Mouse (Mus musculus): ENCODE results near the gene Tgfbi. TPM values are rescaled to one million over a fixed set of nuclear protein-coding genes. Genes with fewer than 3 reads are reported as not detected.

Tgfbi gene
- total RNA-seq, 4 experiments from 2014 or later, result 4.5 to 5.1 (median 4.9) TPM

DNA sequence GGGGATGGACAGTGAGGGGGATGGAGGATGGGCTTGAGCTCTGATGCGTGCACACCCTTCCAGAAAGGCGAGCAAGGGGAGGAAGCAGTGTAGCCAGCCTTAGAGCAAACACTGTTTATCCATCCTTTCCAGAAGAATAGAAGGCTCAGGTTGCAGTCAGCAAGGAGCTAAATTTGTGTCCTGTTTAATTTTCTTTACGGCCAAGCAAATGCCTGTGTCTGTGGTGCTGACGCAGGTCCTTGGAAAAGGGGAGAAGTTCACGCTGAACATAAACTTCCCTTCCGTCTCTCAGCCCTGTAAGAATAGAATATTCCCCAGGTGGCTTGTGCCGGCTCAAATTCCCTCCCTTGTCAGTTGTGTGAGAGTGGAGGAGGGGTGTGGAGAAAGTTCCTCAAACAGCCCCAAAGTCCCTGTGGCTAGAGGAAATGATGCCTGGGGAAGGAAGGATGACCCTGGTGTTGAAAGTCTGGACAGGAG is 24.9 kb downstream of the Tgfbi start:
- no peak for DNase-seq (ENCODE audit: low spot score in 2 of 2)

DNA sequence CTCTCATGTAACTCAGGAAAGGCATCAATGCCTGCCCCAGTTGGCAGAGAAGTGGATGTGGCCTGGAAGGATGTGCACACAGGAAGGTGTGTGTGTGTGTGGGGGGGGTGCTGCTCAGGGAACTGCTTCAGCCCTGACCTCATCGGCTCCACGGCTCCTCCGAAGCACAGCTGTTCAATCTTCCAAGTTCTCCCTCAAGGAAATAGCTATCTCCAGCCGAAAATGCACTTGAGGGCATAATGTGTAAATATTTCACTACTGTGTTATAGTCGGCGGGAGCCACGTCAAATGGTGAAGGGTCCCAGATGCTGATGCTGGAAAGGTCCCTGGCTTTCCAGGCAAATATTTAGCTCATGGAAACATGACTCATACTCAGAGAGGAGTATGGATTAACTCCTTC is 25.6 kb downstream of the Tgfbi start:
- no peak for DNase-seq (ENCODE audit: low spot score in 2 of 2)

DNA sequence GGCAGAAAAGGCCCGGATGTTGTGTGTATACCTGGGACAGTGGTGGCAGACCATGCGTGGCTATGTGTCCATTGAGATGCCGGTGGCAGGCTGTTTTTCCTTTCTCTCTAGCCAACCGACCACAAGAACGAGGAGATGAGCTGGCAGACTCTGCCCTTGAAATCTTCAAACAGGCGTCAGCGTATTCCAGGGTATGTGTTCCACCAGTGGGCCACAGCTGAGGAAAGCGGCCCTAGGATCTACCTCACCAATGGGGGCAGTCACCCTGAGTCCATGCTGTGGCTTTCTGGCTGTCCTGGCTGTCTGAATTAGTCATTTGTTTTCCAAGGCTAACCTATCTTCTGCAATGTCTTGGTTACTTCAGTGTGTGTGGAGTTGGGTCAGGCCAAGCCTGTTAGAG is 27.7 kb downstream of the Tgfbi start:
- DNase-seq (ENCODE audit: low spot score in 2 of 2), result no peak

DNA sequence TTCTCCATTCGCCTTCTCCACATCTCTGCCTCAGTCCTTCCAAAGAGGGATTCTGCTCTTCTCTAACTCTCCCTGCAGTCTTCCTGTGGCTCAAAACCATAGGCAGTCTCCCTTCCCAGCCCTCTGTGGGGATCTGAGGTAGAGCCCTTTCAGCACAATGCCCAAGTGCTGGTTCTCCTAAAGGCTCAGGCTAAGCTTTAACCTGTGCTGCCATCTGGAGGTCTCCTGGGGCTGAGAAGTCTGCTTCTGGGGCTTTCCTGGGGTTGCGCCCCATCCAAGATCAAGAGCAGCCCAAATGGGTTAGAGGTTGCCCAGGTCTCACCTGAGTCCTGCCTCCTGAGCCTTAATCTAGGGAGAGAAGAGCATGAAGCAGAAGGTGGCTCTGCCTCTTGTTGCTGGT is 32.4 kb downstream of the Tgfbi start:
- DNase-seq (ENCODE audit: low spot score in 2 of 2), result peak in 1 of 2 experiments; percentile 10

DNA sequence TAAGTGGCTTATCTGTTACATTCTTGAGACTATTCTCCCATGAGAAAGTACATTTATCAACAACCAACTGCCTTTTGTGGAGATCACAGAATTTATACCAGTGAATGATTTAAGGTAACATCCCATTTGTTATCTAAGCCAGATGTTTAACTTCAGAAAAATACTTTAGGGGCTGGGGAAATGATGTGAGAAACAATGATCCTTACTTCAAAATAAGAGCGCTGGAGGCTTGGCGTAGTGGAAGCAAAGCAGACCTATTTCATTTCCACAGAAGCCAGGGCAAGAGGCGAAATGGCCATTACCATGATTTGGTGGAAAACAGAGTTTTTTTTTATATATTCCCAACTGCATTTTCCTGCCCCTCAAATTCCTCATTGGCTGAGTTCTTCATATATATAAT is 34.7 kb downstream of the Tgfbi start:
- no peak for DNase-seq (ENCODE audit: low spot score in 2 of 2)

DNA sequence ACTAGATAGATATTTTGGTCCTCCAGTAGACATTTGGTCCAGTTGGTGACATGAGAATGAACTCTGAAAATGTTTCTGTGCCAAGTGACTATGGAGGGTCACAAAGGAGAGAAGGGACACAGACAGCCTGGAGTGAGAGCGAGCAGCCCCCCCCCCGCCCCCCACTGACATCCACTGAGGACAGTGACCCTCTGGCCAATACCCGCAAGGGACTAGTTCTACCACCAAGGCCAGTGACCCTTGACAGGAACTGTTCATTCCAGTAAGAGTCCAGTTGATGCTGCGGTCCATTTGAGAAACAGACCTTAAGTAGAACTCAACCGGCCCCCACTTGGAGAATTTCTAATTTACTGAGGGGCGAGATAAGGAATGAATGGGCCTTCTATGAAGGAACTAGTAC is 36.4 kb downstream of the Tgfbi start:
- DNase-seq (ENCODE audit: low spot score in 2 of 2), result no peak

DNA sequence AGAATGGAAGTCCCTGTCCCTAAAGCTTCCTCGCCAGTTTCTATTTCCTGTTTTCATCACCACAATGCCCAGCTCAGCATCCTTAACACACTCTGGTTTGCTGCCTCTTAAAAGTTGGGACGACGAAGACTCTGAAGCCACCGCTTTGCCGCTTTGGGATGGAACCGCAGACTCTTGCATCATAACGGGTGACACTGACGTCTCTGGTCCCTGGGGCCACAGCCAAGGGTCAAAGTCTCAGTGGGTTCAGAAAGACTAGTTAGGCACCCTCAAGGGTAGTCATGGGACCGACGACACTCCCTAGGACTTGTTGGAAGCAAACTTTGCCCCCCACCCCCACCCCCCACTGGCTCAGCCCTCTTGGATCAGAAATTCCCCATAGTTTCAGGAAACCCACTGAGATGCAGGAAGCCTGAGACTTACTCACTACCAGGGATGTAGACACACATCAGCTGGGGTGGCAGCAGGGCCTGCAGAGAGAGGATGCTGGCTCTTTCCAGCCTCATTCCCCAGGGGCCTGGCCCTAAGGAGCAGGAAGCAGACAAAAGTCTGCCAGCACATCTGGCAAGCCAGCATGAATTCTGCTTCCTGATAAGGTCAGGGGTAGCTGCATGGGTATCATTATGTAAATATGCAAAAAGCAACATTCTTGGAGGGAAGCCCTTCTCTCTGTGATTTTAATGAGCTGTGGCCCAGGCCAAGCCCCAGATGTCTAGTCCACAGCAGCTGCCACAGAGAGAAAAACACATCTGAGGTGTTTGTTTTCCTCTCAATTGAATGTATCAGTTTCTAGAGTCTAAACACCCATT is 38.5 kb downstream of the Tgfbi start:
- no peak for DNase-seq (ENCODE audit: low spot score in 2 of 2)

DNA sequence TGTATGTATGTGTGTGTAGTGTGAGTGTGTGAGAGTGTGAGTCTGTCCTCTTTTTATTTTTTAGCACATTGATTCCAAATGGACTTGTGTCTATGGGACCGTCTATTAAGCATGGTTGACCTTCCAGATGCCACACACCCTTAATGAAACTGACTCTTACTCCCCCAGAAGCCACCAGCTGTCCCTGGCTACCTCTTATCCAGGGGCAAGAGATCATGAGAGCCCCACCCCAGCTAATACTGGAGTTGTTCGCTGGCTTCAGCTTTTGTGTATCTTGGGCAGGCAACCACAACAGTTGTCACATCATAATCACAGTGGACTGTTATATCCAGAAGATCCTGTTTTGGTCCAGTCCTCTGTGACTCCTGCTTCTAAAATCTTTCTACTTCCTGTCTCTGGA is 40.7 kb downstream of the Tgfbi start:
- no peak for DNase-seq (ENCODE audit: low spot score in 2 of 2)

DNA sequence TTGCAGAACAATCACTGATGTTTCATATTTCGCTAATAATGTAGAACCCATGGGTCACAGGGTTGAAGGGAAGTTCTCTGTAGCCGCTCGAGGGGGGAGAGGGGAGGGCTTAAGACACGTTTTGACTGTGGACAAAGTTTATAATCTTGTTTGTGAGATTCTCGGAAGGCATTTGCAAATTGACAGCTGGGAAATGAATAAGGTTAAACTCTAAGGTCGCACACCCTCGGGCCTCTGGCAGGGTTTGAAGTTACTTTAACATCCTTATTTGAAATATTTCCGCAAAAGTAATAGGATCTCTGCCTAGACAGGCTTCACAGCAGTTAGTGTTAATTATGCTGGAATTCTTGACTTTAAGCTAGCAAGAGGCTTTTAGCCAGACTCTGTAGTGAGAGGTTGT is 43.1 kb downstream of the Tgfbi start:
- no peak for DNase-seq (ENCODE audit: low spot score in 2 of 2)

DNA sequence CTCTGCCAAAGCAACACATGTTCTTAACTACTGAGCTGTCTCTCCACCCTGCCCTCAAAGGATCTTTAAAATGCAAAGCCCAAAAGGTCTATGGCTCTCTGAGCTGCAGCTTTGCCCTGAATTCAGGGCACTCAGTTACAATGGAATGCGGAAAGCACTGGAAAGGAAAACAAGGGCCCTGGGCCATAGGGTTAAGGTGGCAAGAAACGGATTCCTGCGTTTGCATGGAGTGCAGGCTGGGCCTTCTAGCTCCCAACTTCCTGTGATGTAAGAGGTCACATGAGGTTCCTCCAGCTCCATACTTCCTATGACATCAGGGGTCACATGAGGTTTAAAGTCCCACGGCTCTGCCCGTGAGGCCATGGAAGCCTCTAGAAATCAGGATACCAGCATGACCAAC is 44.9 kb downstream of the Tgfbi start:
- DNase-seq (ENCODE audit: low spot score in 2 of 2), result no peak

DNA sequence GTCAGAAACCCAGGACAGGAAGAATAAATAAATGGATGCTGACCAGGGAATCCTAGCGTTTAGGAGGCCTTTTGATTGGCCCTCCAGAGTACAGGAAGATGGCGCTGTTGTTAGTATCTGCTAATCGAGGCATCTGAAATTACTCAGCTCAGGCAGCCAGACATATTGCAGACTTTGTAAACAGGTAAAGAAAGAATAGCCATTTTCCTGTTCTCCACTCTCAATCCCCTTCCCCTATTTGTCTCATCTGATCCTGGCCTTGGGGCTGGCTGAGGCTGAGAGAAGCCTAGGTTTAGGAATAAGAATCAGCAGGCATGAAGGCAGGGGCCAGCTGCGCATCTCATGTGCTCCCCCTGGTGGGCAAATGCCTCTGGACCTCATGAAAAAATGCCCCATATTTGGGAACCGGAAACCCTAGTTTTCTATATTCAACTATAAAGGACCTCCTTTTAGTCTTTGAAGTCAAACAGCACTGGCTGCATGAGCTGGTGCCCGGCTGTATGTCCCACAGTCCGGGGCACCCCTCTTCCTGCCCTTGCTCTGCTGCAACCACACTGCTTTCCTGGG is 48.7 kb downstream of the Tgfbi start:
- peak in 1 of 2 experiments; percentile 25 for DNase-seq (ENCODE audit: low spot score in 2 of 2)

DNA sequence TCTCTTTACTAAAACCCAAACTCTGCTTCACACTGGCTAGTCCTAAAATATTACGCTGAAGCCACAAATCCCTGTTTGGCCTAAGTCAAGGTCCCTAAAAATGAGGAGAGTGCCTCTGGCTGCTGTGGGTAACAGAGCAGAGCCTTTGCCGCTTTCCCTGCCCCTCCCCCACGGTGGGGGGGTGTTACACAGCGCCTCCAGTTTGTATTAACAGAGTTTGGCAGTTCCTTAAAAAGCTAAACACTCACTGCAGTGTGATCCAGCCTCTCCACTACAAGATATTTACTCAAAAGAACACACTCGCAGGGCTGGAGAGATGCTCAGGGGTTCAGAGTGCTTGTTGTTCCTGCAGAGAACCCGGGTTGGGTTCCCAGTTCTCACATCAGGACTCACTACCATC is 49.6 kb downstream of the Tgfbi start:
- no peak for DNase-seq (ENCODE audit: low spot score in 2 of 2)

DNA sequence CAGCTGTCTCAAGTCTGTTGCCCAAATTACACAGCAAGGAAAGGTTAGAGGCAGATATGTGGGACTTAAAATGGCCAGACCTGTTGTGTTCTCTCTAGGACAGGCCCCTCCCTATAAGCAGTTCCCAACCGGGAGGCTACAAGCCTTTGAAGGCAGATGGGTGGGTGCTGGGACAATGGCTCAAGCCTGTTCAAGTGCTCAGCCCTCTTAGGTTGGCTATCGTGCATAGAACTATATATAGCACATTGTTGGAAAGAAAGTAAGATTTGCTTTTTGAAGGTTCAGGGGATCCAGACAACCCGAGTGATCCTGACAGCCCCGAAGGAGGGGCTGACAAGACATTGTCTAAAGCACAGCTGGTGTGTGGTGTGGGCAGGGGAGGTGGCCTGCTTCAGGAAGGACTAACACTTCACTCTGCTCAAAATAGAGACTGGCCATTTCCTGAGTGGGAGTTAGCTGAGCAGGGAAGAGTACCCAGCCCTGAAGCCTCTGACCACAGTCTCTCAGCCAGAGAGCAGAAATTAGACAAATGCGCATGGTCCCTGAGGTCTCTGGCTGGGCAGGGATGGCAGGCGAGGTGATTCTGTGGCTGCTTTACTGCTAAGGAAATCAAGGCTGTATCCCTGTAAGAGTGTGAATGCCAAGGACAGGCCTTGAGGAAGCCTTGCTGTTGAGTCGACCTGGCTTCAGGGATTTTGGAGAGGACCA is 52.7 kb downstream of the Tgfbi start:
- no peak for DNase-seq (ENCODE audit: low spot score in 2 of 2)

DNA sequence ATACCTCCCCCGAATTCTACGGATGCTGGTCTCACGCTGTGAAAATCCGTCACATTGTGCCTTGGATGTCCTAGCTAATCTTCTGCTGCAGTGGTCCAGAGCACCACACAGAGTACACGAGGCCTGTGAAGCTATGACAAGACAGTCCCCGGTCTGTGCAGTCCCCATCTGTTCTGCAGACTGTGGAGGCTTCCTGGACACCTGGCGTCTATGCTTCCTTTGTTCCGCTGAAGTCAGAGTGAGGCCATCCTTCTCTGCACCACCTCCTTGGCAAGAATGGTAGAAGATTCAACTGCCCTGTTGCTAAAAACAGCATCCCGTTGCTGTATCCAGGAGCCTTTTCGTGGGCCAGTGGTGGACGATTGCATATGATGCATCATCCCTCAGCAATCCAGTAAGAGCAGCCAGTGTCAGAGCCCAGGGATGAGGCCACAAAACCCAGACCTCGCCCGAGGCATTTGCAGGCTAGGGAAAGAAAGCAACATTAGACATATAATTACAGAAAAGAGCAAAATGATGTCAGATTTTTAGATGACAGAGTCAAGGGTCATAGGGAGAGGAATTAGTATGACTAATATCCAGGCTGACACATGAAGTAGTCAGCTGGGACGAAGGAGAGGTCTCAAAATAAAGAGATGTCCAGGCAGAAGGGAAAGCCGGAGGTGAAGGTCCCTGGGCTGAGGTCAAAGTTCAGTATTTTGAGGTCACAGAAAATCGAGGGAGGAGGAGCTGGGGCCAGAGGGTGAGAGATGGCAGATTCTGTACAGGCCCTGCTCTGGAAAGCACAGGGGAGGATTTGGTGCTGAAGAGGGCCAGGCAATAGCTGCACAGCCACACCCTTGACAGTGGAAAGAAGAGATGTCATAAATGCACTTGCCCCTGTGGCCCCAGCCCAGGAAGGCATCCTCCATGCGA is 55.2 kb downstream of the Tgfbi start:
- no peak for DNase-seq (ENCODE audit: low spot score in 2 of 2)

DNA sequence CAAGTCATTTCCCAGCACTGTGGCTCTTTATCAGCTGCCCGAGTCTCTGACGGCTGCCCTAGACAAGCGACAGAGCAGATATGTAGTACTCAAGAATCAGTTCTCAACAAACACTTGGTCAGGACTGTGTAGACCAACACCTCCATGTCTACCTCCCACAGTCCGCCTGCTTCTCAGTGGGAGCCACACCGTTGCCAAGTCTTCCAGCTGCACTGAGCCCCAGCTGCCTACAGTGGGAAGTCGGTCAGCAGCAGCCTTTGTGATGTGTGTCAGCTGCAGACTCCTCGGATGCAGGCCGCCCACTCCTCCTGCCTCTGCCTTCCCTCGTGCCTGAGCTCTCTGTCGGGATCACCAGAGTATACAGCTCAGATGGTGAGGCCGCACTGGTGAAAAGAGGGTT is 61.9 kb downstream of the Tgfbi start:
- peak in 1 of 2 experiments; percentile 36 for DNase-seq (ENCODE audit: low spot score in 2 of 2)

DNA sequence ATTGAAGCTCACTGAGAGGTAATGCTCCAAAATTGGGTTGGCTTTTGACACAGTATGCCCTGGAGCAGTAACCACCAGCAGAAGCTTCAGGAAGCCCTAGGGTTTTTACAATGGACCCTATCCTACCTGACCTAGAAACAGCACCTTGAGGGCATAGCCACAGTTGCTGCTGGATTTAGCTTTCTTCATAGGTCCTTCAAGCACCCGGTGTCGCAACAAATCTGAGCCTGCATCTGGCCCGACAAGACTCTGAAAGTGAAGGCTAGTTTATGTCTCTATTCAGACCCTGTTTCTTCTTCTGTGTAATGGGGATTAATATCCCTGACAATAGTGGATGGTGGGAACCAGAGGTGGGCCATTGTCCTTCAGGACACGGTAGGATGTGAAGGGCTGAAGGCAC is 68.4 kb downstream of the Tgfbi start:
- no peak for DNase-seq (ENCODE audit: low spot score in 2 of 2)

DNA sequence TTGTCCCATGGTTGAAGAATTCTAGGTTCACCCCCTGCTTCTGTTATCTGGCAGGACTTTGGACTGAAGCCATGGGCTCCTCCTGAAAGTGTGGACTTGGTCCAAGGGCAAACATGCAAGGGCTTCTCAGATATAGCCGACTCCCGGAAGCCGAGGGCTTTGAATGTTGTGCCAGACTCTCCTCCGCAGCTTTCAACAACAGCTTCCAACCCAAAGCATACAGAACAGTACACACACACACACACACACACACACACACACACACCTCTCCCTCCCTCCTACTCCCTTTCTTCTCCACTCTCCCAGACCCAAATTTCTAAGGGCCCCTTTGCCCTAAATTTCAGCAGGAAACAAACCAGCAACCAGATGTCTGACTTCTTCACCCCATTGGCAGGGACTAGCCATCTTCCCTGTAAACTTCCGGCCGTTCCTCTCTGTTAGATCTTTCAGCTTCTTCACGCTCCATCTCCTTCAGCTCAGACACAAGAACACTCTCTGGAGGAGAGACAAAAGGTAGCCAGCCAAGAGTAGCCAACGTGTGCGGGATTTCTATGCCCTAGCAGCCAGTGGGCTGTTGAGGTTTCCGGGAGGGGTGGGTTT is 69.0 kb downstream of the Tgfbi start:
- DNase-seq (ENCODE audit: low spot score in 2 of 2), result no peak

DNA sequence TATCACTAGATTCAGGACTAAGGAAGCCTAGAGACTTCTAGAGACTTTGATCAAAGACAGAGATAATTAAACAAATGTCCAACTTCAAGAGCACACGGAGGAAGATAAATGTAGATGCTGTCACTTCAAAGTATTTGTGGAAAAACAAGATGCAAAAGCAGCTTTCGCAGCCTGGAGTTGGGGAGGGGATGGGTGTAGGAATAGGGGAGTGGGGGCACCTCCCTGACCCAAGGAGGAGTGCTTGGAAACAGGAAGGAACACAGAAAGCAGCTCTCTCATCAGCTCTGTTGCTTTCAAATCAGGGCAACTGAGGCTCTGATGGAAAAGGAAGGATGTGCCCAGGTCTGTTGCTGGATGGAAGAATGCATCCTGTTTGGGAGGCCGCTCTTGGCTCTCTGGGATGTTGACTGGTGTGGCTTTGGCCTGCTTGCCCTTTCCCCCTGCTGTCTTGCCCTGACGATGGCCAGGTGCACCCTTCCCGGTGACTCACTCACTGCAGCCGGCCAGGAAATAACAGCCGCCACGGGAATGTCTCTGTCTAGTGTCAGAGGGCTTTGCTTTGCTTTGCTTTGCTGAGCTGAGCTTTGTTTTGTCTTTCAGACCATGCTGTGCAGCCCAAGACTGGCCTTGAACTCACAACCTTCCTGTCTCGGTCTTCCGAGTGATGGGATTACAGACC is 69.6 kb downstream of the Tgfbi start:
- DNase-seq (ENCODE audit: low spot score in 2 of 2), result no peak

DNA sequence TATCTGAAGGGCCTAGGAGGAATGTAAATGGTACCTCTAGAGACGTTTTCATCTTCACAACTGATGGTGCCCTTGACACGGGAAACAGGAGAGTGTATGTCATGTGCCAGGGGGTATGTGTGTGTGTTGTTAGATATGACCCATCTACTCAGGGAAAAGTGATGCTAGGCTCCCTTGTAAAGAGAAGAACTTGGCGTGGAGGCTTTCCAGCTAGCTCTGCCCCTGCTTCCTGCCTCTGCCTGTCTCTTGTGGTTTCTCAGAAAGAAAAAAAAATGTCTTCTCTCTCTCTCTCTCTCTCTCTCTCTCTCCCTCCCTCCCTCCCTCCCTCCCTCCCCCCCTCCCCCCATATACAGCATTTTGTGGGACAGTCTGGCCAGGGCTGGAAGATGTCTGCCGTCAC is 72.6 kb downstream of the Tgfbi start:
- DNase-seq (ENCODE audit: low spot score in 2 of 2), result no peak

DNA sequence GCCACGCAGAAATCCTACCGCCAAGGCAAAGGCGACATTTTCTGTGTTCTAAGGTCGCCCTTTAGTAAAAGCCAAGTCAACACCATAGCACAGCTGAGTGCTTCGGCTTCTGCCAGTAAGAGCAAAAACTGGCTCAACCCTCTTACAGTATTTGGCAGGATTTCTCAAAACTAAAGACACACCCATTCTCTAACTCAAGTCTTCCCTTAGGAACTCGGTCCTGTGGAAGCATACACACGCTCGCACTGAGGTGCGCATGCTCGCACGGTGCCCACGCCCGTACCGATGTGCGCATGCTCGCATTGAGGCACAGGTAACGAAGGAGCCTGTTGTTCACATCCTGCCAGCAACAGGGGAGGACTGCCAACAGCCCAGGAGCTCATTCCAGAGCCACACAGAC is 73.0 kb downstream of the Tgfbi start:
- DNase-seq (ENCODE audit: low spot score in 2 of 2), result peak in 1 of 2 experiments; percentile 64
